Mouse (Mus musculus): ENCODE results near the gene Gm9745.
A peak's percentile ranks its signal among the peaks of the same experiment; 100 is the strongest.
"Not testable (repeated sequence)": the region's sequence is repeated elsewhere in the genome, so short reads cannot be mapped to it uniquely, and the experiment has no call there.

The Gm9745 gene

GRCm38 (mm10) chr13:8948131-8948530, at the start of gene Gm9745:
Gene Gm9745 (minus strand): TSS chr13:8948231.
- DNase-seq: not testable (repeated sequence)

GRCm38 (mm10) chr13:8997221-8997620, 49.2 kb upstream of the Gm9745 start:
- DNase-seq: not testable (repeated sequence)

- peak; percentile 97 for DNase-seq
Measured at GRCm38 (mm10) chr13:8995990-8996786, 48.2 kb upstream of the Gm9745 start, which contains the start of gene Gtpbp4. Gene Gtpbp4 (minus strand): TSS chr13:8996083.

GRCm38 (mm10) chr13:8995159-8995989, 47.3 kb upstream of the Gm9745 start:
- DNase-seq: no peak

- no peak for DNase-seq
Measured at GRCm38 (mm10) chr13:8992231-8992630, 44.2 kb upstream of the Gm9745 start.

- no peak for DNase-seq
Measured at GRCm38 (mm10) chr13:8972972-8973371, 24.9 kb upstream of the Gm9745 start.

GRCm38 (mm10) chr13:8972369-8972768, 24.3 kb upstream of the Gm9745 start:
- no peak for DNase-seq

- no peak for DNase-seq
Measured at GRCm38 (mm10) chr13:8967742-8968141, 19.7 kb upstream of the Gm9745 start.

GRCm38 (mm10) chr13:8965224-8965623, 17.2 kb upstream of the Gm9745 start:
- DNase-seq: no peak

- DNase-seq: not testable (repeated sequence)
Measured at GRCm38 (mm10) chr13:8962266-8962665, 14.2 kb upstream of the Gm9745 start.

- not testable (repeated sequence) for DNase-seq
Measured at GRCm38 (mm10) chr13:8961128-8961888, 13.3 kb upstream of the Gm9745 start.

GRCm38 (mm10) chr13:8959554-8959953, 11.5 kb upstream of the Gm9745 start:
- DNase-seq: not testable (repeated sequence)

GRCm38 (mm10) chr13:8959058-8959457, 11.0 kb upstream of the Gm9745 start:
- not testable (repeated sequence) for DNase-seq

GRCm38 (mm10) chr13:8956873-8957272, 8.8 kb upstream of the Gm9745 start:
- not testable (repeated sequence) for DNase-seq

GRCm38 (mm10) chr13:8955127-8955526, 7.1 kb upstream of the Gm9745 start:
- DNase-seq: not testable (repeated sequence)

GRCm38 (mm10) chr13:8952563-8952962, 4.5 kb upstream of the Gm9745 start, which contains the start of gene Idi2:
Gene Idi2 (plus strand): TSS chr13:8952863.
- not testable (repeated sequence) for DNase-seq

- not testable (repeated sequence) for DNase-seq
Measured at GRCm38 (mm10) chr13:8943828-8944227, 4.2 kb downstream of the Gm9745 start.

GRCm38 (mm10) chr13:8941701-8942100, 6.3 kb downstream of the Gm9745 start:
- not testable (repeated sequence) for DNase-seq

GRCm38 (mm10) chr13:8941110-8941509, 6.9 kb downstream of the Gm9745 start:
- DNase-seq: not testable (repeated sequence)

- DNase-seq: not testable (repeated sequence)
Measured at GRCm38 (mm10) chr13:8937611-8938140, 10.4 kb downstream of the Gm9745 start.

- DNase-seq: no peak
Measured at GRCm38 (mm10) chr13:8933499-8933898, 14.5 kb downstream of the Gm9745 start.

GRCm38 (mm10) chr13:8913890-8914289, 34.1 kb downstream of the Gm9745 start:
- DNase-seq: peak; percentile 14

Data from kidney, adult 11 months (tissue).